Mouse (Mus musculus) layer of hippocampus, adult 11-12 months (tissue): ENCODE results near the gene Tox2.

Source experiments
- DNase-seq: peaks from one replicate; pipeline ENCODE4 v3.0.0; 2022; ENCODE audit warnings: low spot score

Tox2 gene

DNA sequence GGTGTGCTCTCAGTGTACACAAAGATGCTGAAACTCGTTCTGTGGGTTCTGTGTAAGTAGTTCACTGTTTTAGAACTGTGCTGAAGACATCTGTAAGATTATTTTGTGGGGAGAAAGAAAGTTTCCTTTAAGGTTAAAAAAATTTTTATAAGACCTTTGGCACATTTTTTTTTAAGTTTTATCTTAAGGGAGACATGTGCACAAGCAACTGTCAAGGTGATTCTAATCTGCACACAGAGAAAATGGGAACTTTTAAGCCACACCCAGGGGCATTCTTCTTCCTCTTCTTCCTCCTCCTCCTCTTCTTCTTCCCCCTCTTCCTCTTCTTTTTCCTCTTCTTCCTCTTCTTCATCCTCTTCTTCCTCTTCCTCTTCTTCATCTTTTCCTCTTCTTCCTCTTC lies 120.2 kb downstream of the Tox2 start:
- no peak for DNase-seq

DNA sequence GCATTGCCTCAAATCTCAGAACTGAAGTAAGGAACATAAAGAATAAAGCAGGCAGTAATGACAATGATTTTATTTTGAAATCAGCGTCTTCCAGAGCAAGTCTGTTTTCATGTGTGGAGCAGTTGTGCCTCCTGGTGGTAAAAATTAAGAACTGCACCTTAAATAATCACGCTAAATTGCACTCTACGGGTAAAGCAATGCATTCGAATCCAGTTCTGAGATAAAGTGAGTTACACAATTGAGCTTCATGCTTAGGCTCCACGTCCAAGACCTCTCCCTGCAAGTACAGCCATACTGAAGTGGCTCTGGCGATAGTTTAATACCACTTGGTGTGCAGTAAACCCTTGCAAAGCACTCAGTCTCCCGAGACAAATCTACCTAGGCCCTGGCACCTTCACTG lies 127.8 kb downstream of the Tox2 start:
- DNase-seq, result peak; percentile 77

DNA sequence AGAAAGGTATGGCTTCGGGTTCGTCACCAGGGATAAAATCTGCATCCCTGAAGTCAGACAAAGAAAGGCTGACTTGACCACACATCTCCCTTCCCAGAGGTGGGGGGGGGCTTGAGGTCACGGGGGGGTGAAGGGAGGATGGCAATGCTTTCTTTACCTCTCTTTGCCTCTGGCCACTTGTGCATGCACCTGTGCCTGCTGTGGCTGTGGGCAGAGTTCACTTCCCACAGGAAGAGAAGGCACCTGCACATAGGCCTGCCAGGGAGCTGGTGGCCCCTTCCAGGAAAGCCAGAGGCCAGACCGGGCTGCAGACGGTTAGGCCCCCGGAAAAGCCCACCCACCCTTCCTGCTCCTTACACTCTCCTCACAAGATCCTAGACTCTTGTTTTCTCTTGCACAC lies 128.5 kb downstream of the Tox2 start:
- DNase-seq, result no peak

DNA sequence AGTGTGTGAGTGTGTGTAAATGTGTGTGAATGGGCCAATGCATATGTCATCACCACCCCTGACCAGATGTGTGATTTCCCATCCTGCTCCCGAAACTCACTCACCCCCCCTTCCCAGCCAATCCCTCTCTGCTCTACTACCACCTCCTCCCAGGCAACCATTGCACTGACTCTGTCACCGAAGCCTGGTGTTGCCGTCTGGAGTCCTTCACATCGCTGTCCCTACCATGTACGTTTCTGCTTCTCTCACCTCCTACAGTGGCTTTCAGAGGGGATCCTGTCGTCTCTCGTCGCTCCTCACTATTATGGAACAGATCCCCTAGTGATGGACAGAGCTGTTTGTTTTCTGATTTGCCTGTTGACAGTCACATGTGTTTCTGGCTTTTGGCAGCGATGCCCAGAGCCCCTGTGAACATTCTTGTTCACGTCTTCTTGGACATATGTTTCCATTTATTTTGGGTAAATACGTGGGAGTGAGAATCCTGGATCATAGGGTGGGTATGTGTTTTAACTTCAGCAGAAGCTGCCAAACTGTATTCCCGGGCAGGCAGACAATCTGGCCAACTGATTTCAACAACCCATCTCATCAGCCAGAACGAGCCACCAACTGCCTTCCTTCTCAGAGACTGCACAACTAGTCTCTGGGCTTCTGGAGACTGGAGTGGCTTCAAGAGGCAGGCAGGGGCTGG lies 129.6 kb downstream of the Tox2 start:
- peak; percentile 53 for DNase-seq

DNA sequence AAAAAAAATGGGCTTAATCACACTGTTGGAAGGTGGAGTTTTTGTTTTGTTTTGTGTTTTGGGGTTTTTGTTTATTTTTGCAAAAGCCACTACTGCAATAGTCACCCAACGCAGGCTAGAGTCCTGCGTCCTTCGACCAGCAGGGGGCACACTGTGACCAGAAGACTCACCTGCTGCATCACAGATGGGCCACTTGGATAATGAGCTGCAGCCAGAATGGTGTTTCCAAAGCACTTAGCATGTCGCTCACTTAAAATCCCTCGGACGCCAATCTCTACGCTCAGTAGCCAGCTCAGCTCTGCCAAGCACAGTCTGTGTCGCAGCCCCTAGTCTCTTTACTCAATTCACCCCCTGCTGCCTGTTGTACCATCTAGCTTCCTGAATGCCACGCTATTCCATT lies 137.3 kb downstream of the Tox2 start:
- peak; percentile 65 for DNase-seq

DNA sequence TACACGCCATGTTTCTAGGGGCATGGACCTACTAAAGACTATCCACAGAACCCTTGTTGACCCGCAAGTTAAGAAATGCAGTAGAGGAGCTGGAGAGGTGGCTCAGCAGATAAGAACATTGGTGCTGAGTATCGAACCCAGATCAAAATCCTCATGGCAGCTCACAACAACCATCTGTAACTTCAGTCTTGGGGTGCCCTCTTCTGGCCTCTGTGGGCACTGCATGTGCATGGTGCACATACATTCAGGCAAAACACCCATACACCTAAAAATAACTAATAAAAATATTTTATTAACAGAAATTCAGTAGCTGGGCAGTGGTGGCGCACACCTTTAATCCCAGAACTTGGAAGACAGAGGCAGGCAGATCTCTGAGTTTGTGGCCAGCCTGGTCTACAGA lies 140.7 kb downstream of the Tox2 start:
- no peak for DNase-seq

DNA sequence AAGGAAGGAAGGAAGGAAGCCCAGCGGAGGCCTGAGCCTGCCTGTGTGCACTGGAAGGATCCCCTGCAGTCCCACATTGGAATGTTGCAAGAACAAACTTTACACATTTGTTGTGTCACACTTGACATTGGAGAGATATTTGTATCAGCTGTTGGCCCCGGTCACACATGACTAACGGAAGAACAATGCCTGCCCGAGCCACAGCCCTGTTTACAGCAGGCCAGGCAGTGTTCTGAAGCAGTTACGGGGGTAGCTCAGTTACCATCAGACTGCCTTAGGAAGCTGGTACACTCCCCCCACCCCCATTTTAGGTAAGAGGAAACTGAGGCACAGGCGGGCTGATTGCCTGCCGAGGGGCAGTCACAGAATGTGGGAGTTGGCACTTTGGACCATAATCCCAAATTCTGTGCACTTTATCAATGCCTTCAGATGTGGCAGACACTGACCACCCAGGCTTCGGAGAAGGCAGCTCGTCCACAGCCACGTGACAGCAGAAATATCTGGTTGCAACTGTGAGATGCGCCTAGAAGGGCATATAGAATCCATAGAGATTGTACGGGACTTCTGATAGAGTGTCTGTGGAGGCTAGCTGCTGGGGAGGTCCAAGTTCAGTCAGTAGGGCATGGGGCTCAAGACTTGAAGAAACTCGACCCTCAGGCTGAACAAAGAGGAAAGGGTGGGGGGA lies 142.2 kb downstream of the Tox2 start:
- DNase-seq, result no peak

DNA sequence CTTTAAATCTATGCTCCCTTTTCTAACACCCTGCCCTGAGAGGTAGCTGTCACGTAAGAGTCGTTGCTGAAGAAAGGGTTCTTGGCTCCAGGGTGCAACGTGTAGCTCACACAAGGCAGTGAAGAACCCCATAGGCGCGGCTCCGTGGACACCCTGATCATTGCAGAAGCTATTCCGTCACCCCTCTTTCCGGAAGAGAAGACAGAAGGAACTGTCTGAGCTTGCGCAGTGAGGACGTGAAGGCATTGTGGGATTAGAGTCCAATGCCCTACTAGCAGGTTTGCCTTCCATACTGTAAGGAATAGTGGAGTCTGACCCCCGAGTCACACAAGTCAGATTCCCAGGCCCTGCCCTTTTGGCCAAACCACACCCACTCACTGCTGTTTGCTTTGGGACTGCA lies 143.6 kb downstream of the Tox2 start:
- DNase-seq, result no peak

DNA sequence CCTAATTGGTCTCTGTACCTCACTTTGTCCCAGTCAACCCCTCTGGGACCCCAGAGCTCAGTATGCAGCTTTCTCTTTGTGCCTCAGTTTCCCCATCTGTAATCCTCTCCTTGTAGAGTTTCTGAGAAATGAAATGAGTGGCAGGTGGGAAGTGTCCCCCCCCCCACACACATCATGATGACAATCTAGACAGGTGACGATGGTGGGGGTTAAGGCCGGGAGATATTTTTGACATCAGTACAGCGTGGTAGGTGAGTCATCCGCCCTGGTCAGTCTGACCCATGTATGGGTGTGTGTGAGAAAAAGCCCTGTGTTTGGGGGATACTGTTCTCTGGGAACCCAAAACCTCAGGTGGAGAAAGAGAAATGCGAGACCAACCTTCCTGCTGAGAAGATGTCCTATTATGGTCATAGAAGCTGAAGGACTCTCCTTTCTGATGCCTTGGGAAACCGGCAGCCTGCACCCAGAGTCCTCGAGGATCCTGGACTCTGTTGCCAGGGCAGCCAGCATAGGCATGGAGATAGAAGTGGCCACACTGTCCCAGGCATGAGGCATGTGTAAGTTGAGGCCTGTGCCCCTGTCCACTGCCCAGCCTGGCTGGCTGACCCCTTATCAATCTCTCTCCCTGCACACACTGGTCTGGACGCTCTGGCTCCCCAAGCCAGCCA lies 144.7 kb downstream of the Tox2 start:
- DNase-seq, result no peak

DNA sequence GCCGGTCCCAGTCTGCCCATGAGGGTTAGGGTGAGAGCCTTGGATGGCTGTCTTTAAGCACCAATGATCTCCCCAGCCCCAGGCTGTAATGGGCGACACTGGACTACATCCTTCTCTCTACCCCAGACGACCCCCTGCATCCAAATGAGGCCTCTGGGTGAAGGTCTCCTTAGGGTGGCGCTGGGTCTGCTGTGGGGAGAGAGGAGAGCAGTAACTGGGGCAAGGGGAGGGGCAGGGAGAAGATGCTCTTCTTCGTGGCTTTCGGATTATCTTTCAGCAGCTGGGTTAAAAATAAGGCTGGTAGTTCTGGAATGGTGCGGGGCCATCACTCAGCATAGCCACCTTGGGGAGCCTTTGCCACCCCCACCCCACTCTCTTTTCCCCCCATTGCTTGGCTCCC lies 145.8 kb downstream of the Tox2 start:
- DNase-seq, result no peak

DNA sequence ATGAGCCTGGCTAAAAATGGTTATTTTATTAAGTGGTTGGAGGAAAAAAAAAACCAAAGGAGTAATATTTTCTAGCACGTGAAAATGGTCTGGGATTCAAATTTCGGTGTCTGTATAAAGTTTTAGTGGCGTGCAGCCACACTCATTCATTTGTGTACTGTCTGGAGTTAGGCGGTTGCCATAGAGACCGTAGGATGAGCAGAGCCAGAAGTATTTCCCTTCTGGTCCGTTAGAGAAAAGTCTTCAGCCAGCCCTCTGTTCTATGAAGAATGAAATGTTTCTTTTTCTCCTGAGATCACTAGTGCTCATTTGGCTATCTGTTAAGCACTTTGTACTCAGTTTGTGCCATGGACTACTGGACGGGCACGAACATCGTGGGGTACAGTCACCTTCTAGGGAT lies 146.5 kb downstream of the Tox2 start:
- DNase-seq, result peak; percentile 36

DNA sequence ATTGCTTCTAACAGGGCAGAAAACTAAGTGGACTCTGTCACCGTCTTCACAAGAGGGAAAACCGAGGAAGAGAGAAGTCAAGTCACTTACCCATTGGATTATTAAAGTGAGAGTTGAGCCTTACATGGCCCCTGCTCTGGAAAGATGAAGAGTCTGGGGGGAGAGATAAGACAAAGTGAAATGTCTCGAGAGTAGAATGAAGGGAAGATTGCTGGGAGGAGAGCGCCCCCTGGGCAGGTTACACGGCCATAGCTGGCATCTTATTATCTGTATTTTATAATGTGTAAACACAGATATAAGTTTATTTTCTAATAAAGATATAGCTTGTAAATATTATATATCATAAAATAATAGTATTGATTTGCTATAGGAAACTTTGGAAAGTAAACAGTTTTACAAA lies 147.5 kb downstream of the Tox2 start:
- no peak for DNase-seq

DNA sequence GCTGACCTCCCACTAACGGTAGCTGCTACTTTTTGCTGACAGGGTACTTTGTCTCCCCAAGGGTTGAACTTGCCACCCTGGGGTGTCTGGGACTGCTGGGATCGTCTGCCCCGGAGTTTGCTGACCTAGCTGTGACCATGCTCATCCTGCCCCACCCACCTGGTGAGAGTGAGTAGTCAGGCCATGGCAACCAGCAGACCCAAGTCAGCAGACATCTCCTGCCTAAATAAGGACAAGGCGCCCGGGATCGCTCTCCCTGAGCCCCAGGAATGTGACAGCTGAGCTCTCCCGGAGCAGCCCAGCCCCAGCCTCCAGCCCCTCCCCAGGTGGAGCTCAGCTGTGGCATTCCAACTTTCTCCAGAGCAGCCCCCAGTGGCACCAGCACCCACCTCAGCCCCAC lies 150.8 kb downstream of the Tox2 start:
- DNase-seq, result no peak

DNA sequence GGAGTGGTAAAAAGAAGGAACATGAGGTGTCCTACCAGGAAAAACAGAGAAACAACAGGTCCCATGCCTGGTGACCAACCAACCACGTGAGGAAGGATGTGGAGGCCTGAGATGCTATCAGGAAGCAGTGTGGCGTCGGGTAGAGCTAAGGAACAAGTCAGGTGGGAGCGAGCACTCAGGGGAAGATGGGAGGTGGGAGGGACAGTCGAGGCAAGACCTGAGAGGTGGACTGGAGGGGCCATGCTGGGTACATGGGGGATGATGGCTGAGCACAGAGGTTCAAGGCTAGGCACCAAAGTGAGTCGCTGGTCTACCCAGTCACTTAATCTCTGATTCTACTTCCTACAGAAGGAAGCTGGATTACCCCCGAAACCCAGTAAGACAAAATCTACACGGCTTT lies 152.7 kb downstream of the Tox2 start:
- no peak for DNase-seq

DNA sequence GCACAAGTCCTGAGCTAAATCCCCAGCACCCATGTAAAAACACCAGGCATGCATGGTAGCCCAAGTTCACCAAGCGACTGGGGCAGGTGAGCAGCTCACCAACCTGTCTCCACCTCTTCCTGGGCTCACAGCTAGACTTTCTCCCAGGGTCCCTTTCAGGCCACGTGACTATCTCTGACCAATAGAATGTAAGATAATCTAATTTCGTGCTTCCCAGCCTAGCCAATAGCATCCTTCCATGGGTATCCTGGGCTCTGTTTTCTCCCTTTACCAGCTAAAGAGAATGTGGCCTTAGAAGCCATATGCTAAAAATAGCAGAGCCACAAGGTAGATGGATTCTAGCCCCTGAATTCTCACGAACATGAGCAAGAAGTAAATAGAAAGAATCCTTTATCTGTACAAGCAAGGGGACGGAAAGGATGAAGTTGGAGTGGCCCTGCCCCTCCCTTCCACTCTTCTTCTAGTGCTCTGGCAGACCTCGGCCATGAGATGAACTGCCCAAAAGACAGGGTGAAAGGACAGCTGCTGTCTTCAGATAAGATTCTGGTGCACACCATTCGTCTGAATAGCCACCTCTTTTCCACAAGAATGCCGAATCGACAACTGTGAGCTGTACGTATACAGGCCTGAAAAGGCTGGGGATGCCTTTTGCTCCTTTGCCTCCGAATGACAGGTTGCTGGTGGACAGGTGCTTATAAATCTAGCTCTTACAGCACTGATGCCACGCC lies 153.4 kb downstream of the Tox2 start:
- no peak for DNase-seq

DNA sequence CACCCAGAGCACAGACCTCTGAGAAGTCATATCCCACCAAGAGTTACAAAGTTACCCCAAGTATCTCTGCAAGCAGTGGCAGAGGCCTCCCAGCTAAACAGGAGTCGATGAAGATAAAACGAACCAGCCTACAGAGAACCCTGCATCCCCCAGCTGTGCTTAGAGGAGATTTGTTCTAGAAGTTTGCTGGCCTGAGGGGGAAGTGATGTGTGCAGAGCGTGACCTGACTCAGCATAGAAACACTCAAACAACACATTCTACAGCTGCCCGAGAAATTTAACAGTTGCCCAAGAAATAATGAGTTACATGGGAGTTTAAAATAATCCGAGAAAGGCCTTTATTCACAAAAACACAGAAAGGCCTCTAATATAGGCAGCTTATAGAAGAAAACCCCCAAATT lies 155.7 kb downstream of the Tox2 start:
- DNase-seq, result no peak

DNA sequence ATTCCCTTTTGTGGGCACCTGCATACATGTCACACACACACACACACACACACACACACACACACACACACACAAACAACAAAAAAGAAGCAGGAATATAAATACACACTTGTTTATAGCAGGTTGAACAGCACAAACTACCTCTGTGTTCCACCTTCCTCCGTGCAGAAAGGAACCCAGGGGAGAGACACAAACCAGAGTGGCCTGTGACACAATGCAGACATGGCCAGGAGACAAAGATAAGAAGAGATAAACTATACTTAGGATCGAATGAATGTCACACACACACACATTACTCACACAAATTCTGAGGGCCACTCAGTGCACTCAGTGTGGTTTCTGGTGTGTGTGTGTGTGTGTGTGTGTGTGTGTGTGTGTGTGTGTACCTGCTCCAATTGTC lies 156.3 kb downstream of the Tox2 start:
- DNase-seq, result no peak

DNA sequence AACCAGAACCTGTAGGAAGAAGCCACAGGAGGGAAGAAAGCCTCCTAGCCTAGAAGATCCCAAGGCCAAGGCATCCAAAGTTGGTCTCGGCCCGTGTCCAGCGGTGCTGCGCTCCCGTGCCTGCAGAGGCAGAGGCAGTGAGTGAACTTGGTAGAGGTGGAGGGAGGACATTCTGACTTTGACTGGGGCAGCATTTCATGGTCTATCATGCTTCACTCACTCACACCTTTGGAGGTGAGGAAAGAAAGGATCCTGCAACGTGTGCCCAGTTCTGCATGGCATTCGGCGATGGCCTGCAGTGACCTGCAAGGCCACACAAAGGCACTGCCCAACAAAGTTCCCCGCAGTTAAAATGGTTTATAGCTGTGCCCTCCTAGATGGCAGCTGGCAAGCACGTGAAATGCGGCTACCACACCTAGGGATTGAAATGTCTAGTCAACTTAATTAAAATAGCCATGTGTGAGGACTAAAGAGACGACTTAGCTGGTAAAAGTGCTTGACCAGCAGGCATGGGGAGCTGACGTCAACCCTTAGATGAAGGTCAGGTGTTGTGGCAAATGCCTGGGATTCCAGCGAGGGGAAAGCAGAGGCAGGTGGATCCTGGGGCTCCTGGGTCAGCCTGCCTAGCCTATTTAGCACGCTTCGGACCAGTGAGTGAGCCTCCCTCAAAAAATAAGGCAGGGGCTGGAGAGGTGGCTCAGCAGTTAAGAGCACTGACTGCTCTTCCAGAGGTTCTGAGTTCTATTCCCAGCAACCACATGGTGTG lies 158.1 kb downstream of the Tox2 start:
- no peak for DNase-seq

DNA sequence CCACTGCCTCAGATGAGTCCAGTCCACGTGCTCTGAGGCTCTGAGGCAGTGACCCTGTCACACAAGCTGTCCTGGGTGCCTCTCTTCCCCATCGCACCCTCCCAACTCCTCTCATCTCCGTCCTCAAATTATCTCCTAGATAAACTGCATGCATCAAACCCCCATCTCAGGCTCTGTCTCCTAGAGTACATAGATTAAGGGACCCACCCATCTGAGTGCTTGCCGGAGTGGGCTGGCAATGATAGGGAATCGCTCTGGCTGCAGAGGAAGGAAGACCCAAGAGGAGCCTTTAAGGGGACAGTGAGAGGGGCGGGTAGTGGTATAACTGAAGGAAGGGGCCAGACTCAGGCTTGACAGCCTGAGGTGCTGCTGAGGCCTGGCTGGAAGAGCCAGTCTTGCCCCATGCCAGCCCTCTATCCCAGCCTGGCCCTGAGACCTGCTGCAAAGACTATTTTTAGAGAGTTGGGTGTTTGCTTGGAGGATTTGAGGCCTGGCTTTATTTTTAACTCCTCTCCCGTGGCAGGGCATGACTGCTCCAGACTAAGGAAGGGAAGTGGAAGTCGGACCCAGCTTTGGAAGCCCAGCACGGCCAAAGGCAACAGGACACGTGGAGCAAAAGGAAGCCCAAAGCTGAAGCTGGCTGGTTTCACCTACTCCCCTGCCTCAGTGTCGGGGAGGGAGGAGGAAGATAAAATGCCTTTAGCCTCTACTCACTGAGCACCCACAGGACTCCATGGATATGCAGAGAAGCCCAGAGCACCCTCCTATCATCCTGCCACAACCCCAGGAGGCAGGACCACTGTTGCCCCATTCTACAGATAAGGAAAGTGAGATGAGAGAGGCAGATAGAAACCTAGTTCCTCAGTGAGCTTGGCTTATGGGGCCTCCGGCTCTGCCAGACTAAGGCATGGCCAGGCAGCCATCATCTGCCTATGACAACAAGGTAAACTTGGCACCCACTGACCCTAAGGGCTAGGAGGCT lies 160.3 kb downstream of the Tox2 start:
- DNase-seq, result no peak

DNA sequence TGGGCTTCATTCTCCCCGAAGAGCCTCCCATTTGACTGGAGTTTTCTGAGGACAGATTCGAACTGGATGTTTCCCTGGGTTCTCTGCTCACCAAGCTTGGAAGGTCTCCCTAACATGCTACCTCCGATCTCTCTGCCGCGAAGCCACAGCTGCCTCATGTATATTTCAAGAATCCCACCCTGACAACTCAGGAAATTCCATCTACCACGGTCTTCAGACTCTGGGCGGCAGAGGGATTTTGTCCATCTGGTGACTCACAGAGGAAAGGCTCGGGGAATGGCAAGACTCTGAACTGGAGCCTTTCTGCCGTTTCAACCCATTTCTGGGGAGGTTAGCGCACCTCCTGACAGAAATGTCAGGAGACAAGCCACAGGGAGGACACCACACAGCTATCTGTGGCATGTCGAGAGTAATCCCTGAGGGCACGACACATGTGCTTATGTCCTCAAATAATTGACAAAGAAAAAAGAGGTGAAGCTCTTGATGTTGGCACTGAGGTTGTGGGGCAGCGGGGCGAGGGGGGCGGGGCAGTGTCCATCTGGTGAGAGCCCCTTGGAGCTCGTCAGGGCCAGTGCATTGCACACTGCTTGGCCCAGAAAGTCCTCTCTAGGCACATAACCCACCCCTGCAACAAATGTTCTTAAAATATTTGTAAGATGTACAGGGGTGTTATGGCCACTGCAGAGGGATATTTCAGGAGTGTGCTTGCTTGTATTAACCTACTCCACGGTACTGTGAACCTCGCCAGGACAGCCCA lies 162.0 kb downstream of the Tox2 start:
- no peak for DNase-seq
